Mouse (Mus musculus) testis, postnatal 10 days (tissue): ENCODE measurements around the gene Olfr566.

Source experiments
- DNase-seq: peaks from one replicate; pipeline ENCODE4 v3.0.0; 2021; ENCODE audit warnings: low spot score

The Olfr566 gene

DNA sequence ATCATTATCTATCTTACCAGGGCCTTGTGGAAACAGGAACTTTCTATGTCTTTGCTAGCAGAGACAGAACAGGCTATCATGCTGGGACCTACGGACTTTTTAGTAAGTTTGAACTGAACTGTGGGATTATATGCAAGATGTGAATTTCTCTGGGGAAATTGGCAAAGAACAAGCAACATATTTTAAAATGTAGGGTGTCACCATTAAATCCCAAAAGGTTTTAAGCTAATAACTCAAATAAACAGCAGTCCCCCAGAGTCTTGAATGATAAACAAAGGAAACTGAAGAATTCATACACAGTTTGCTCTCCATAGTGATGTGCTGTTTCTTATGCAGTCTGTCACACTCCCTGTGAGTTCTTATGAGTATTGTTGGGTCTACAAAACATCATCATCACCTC lies at the start of gene Olfr566:
Olfr566 (minus strand) TSS at position 101 of the 400 bp plus-strand sequence.
- DNase-seq = no peak

DNA sequence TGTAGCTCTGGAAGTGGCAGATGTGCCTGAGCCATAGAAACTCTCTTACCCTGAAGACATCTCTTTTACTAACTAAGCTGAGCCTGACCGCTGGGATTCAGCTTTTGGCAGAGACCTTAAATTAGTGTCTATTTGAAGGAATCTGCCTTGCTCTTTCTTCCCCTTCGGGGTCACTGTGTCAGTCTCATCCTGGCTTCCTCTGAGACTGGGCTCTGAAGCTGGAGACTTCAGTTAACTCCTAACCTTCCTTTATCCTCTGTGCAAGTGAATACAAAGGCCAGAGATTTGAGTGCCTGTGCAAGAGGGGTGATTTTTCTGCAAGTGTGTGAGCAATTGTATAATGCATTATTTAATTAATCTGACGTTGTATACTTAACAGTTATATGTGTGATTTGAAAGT lies 32.2 kb upstream of the Olfr566 start, which contains the start of gene Olfr569:
Olfr569 (minus strand) TSS at position 101 of the 400 bp plus-strand sequence.
- DNase-seq = no peak

DNA sequence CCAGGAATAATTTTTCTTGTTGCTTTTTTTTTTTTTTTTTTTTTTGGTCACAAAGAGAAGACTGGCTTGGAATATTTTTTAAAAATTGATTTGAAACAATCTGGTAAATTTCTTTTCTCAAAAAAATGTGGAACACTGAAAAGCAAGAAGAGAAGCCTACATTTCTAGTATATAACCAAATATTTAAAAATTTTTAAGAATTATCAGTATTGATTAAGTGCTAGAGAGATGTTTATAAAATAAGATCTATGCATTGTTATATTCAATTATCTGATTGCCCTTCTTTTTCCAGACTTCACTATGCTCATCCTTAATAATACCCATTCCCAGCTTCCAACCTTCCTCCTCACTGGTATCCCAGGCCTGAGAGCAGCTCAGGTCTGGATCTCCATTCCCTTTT lies 18.3 kb upstream of the Olfr566 start, which contains the start of gene Olfr568:
Olfr568 (plus strand) TSS at position 301 of the 400 bp plus-strand sequence.
- DNase-seq = no peak

DNA sequence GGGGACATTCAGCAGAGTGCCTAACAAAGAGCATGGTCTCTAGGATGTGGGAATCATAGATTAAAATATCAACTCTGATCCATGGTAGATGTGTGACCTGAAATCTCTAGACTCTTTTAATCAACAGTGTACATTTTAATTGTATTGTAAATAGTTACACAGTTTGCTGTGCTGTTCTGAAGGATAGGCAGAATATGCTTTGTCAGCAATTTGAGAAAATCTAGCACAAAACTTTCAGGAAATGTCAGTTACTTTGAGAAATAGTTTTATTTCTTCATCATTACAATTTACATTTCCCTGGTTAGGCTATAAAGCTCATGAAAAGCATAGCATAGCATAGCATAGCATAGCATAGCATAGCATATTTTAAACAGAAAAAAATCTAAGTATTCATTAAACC lies 2.8 kb downstream of the Olfr566 start:
- DNase-seq = no peak
